Mouse (Mus musculus) bone marrow macrophage, adult 2 months (primary cell): ENCODE data around the gene Siva1.

Source experiments
- CTCF ChIP-seq: IDR thresholded peaks from 2 replicates; pipeline ENCODE4 v1.5.1; 2012; ENCODE audit warnings: low read depth, mild to moderate bottlenecking, low read length, moderate library complexity
- POLR2A ChIP-seq: IDR thresholded peaks from 2 replicates; pipeline ENCODE4 v1.6.1; 2012; ENCODE audit warnings: mild to moderate bottlenecking, low read depth, low read length, borderline replicate concordance

GRCm38 (mm10) chr12:112627097-112627881 lies 17.2 kb upstream of the Siva1 start:
- TF ChIP-seq CTCF: peak; percentile 31; the same call in 1 of the 2 replicates
- no peak for TF ChIP-seq POLR2A
